Mouse (Mus musculus): ENCODE measurements at regions not wholly inside any gene's neighbourhood (a gene's known extent, or its start where the extent isn't known, plus 50 kb on each side); places are given as distances from the start of the nearest gene placed in this dataset.

- TF ChIP-seq CTCF (IDR thresholded peaks at IDR 0.05; ENCODE audit: insufficient read depth, low read length) (no peak), POLR2A (IDR thresholded peaks at IDR 0.05; ENCODE audit: borderline replicate concordance, extremely low read depth, low read depth, low read length) (no peak)
Measured at GRCm38 (mm10) chr1:181291202-181291601, 61.2 kb upstream of the Cnih3 start.
